Mouse (Mus musculus) heart, embryonic 13.5 days (tissue): ENCODE measurements around the gene Zfp982. TPM values are rescaled to one million over a fixed set of nuclear protein-coding genes. Genes with fewer than 3 reads are reported as not detected.
"Not testable (repeated sequence)": the region's sequence is repeated elsewhere in the genome, so short reads cannot be mapped to it uniquely, and the experiment has no call there.

Experiments used
- ATAC-seq: fragments of 200-750 bp; cut with Nextera tagmentation; 2 replicates; pipeline ENCODE4 v1.8.0; 2017; ENCODE audit warnings: moderate TSS enrichment; ENCODE audit not compliant: insufficient number of reproducible peaks, low FRiP score, low TSS enrichment; ENCODE audit errors: extremely low read depth
- H3K27ac ChIP-seq: fragments of 300-500 bp; sonication (generic); replicated peaks from 2 replicates; pipeline ENCODE4 v1.5.1; 2015; ENCODE audit warnings: moderate library complexity, mild to moderate bottlenecking, inconsistent platforms
- H3K27me3 ChIP-seq: fragments of 300-500 bp; sonication (generic); replicated peaks from 2 replicates; pipeline ENCODE4 v1.6.1; 2015; ENCODE audit warnings: mild to moderate bottlenecking, inconsistent platforms
- H3K36me3 ChIP-seq: fragments of 300-500 bp; sonication (generic); 2 replicates; pipeline ENCODE4 v1.6.1; 2015; ENCODE audit warnings: mild to moderate bottlenecking, inconsistent platforms
- H3K4me1 ChIP-seq: fragments of 300-500 bp; sonication (generic); 2 replicates; pipeline ENCODE4 v1.6.1; 2015; ENCODE audit warnings: inconsistent platforms
- H3K4me2 ChIP-seq: fragments of 300-500 bp; sonication (generic); 2 replicates; pipeline ENCODE4 v1.6.1; 2015; ENCODE audit warnings: inconsistent platforms, mild to moderate bottlenecking, moderate library complexity
- H3K4me3 ChIP-seq: fragments of 300-500 bp; sonication (generic); 2 replicates; pipeline ENCODE4 v1.5.1; 2015; ENCODE audit warnings: moderate library complexity, mild to moderate bottlenecking, inconsistent platforms
- H3K9ac ChIP-seq: fragments of 300-500 bp; sonication (generic); 2 replicates; pipeline ENCODE4 v1.6.1; 2015; ENCODE audit warnings: inconsistent platforms, mild to moderate bottlenecking, moderate library complexity
- H3K9me3 ChIP-seq: fragments of 300-500 bp; sonication (generic); 2 replicates; pipeline ENCODE4 v1.6.1; 2016; ENCODE audit warnings: inconsistent platforms
- WGBS: fragments of 180-500 bp; shearing (Covaris S2); methylation state at CpG from one replicate; pipeline ENCODE4 v1.1.7; 2015; ENCODE audit warnings: mixed read lengths; 5-methylcytosine and 5-hydroxymethylcytosine counted together
- polyA plus RNA-seq: library from polyadenylated mRNA; unstranded; fragments of >200 nt; fragmentation: Nextera tagmentation; extraction: Ambion mirVana; gene quantifications from 2 replicates; pipeline ENCODE4 v1.2.1, GENCODE M21; 2015

The Zfp982 gene
- polyA plus RNA-seq, 1 experiment from 2014 or later: 5.5 TPM

DNA sequence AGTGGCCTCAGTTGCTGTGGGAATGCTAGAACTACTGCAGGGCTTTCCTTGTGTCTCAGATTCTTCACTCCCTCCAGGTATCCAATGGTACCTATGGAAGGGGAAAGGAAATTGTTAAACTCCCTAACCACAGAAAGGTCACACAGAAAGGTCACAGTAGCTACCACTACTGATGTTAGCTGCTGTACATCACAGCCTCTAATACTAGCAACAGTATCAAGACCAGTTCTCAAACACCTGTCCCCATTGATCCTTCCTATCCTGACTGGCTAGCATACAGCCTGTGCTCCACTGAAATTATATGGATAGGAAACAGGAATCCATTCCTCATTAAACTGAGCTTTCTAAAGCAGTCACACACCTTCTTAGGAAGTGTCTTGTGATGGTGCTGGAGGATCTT, 27.9 kb downstream of the Zfp982 start:
- no peak for ATAC-seq
- no peaks in the 10 kb centered on the region for H3K4me1 ChIP-seq
- peaks cover 83% of the 10 kb centered on the region for H3K9me3 ChIP-seq
- no peak overlapping the region for H3K4me3 ChIP-seq
- H3K27me3 ChIP-seq: no peaks in the 10 kb centered on the region
- no peak overlapping the region for H3K27ac ChIP-seq
- H3K9ac ChIP-seq: no peak overlapping the region
- H3K4me2 ChIP-seq: no peak overlapping the region
- peaks cover 15% of the 10 kb centered on the region; the same call in 1 of the 2 replicates for H3K36me3 ChIP-seq

DNA sequence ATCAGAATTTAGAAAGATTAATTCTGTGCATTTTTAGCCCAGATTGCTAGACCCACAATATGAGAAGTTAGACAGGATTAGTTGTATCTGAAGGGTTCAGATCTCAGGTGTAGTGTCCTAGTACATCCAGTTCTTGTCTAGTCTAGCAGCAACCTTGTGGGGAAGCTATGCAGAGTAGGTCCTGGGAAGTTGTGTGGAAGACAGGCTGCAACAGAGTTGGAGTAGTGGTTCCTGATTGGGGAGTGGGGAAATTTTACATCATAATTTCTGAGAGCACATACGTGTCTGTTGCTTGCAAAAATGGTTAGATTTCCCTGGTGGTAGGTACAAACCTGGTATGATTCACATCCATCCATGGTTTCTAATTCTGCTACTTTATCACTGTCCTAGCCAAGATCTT, 32.9 kb downstream of the Zfp982 start:
- H3K27me3 ChIP-seq: no peaks in the 10 kb centered on the region
- no peaks in the 10 kb centered on the region for H3K36me3 ChIP-seq
- peaks cover 78% of the 10 kb centered on the region for H3K9me3 ChIP-seq
- WGBS: 65% methylated on average over 1 of the region's 1 CpGs
- no peaks in the 10 kb centered on the region for H3K4me1 ChIP-seq
- no peak overlapping the region for H3K27ac ChIP-seq
- no peak overlapping the region for H3K9ac ChIP-seq
- no peak overlapping the region for H3K4me2 ChIP-seq
- no peak for ATAC-seq
- no peak overlapping the region for H3K4me3 ChIP-seq

DNA sequence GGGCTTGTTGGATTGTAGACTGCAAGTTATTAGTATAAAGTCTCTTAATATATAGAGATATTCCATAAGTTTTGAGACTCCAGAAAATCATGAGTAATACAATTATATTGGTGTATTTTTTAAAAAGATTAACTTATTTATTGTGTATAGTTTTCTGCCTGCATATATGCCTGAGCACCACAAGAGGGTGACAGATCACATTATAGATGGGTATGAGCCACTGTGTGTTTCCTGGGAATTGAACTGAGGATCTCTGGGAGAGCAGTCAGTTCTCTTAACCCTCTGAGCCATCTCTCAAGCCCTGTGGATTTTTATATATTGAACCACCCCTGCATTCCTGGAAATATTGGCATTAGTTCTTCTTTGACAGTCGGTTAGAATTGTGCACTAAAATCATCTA, 38.1 kb downstream of the Zfp982 start:
- Histone ChIP-seq H3K4me2 (no peak overlapping the region), H3K4me3 (no peak overlapping the region), H3K27ac (no peak overlapping the region), H3K4me1 (no peaks in the 10 kb centered on the region), H3K9me3 (peaks cover 57% of the 10 kb centered on the region), H3K9ac (no peak overlapping the region), H3K27me3 (no peaks in the 10 kb centered on the region), H3K36me3 (no peaks in the 10 kb centered on the region)
- ATAC-seq: no peak
- WGBS: 64% methylated on average over 1 of the region's 1 CpGs

DNA sequence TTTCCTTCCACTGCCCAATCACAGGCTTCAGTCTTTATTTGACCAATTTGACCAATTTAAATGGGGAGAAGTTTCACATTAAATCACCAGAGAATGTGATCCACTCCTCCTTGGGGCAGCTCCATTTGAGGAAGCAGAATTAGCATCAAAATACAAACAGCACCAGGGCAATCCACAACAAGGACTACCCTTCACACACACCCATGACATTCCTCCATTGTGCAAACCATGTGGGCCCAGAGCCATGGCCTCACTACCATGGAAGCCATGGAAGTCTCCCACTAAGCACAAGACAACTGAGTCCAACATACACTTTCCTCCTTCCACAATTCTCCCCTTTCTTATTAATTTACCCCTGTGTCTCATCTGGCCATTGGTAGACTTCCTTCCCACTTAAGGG, 43.7 kb downstream of the Zfp982 start:
- not testable (repeated sequence) for H3K4me3 ChIP-seq, H3K4me2 ChIP-seq, H3K27ac ChIP-seq, ATAC-seq, H3K27me3 ChIP-seq, H3K9ac ChIP-seq, H3K4me1 ChIP-seq, H3K36me3 ChIP-seq
- H3K9me3 ChIP-seq: peaks cover 57% of the 10 kb centered on the region

DNA sequence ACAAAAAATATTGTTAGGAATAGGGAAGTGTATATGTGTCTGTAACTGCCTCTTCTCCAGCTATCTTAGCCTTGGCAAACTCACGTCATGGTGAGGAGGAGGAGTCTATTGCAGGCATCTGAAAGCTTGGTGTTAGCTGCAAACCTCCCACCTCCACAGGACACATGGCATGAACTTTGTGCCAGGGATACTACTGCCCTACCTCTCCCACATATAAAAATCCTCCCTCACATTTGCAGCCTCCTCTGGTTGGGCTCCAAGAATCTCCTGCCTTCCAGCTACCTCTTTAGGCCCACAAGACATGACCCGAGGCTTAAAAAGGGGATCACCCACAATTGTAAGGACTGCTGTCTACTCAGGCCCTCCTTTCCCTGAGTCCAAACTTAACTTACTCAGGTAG, 45.5 kb downstream of the Zfp982 start:
- no peaks in the 10 kb centered on the region for H3K4me1 ChIP-seq
- H3K27me3 ChIP-seq: no peaks in the 10 kb centered on the region
- H3K9me3 ChIP-seq: peaks cover 52% of the 10 kb centered on the region
- H3K27ac ChIP-seq: no peak overlapping the region
- no peaks in the 10 kb centered on the region for H3K36me3 ChIP-seq
- no peak; the same call in 1 of the 2 replicates for ATAC-seq
- H3K9ac ChIP-seq: no peak overlapping the region
- 68% methylated on average over 2 of the region's 2 CpGs for WGBS
- no peak overlapping the region for H3K4me2 ChIP-seq
- no peak overlapping the region for H3K4me3 ChIP-seq

DNA sequence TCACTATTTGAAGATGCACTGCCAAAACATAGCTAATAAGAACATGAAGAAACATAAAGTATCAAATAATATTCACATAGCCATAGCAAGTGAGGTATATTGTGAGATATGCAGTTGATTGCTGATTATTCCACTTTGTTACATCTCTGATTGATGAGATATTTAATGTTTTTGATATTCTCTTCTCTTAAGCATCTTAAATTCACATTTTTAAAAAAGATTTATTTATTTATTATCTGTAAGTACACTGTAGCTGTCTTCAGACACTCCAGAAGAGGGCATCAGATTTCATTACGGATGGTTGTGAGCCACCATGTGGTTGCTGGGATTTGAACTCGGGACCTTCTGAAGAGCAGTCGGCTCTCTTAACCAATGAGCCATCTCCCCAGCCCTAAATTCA, 47.7 kb downstream of the Zfp982 start, which contains the start of gene Gm16503:
Gm16503 (plus strand) TSS at position 301 of the 400 bp plus-strand sequence.
- H3K9ac ChIP-seq, H3K27me3 ChIP-seq, H3K27ac ChIP-seq, H3K4me2 ChIP-seq, H3K36me3 ChIP-seq, H3K4me1 ChIP-seq, H3K4me3 ChIP-seq, ATAC-seq: not testable (repeated sequence)
- peaks cover 60% of the 10 kb centered on the region for H3K9me3 ChIP-seq
- 70% methylated on average over 3 of the region's 3 CpGs for WGBS

DNA sequence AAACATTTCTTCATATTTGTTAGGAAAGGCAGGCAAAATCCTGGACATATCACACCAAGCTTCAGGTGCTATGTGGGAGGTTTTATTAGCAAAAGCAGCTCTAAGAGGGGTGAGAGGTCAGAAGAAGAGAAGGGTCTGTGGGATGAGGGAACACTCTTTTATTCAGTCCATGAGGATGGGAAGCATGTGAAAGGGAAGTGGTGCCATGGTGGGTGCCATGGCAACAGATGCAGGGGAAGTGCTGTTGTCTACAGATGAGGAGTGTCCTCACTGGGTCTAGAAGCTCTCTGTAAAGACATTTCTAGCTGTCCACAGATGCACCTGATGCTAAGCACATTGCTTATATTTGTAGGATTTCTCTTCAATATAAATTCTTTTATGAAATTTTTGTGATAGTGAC, 48.9 kb downstream of the Zfp982 start:
- H3K36me3 ChIP-seq: no peaks in the 10 kb centered on the region
- H3K4me3 ChIP-seq: no peak overlapping the region
- ATAC-seq: no peak
- H3K4me2 ChIP-seq: no peak overlapping the region
- H3K9me3 ChIP-seq: peaks cover 49% of the 10 kb centered on the region
- H3K27ac ChIP-seq: no peak overlapping the region
- H3K27me3 ChIP-seq: no peaks in the 10 kb centered on the region
- H3K4me1 ChIP-seq: no peaks in the 10 kb centered on the region
- no peak overlapping the region for H3K9ac ChIP-seq

DNA sequence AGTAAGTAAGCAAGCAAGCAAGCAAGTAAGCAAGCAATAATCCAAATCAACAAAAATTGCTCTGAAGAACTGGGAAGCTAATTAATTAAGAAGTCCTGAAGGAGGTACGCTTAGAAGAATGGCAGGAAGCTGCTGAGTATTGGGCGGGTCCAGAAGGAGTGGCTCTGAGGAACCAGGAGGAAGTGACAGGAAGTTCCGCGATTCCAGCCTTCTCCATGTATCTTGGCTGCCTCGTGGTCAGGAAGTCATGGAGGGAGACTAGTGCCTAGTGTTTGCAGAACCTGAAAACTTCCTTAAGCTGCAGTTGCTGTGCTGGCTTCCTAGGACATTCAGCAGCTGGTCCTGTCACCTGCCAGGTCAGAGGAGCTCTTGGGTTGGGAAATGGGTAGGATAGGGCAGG, 60.9 kb downstream of the Zfp982 start, which contains the start of gene Zfp985:
Zfp985 (plus strand) TSS at position 207 of the 400 bp plus-strand sequence.
- not testable (repeated sequence) for H3K4me2 ChIP-seq, H3K27me3 ChIP-seq, H3K9ac ChIP-seq, H3K27ac ChIP-seq, H3K4me1 ChIP-seq, H3K4me3 ChIP-seq, ATAC-seq, H3K36me3 ChIP-seq
- peaks cover 44% of the 10 kb centered on the region for H3K9me3 ChIP-seq
- 67% methylated on average over 5 of the region's 5 CpGs for WGBS

DNA sequence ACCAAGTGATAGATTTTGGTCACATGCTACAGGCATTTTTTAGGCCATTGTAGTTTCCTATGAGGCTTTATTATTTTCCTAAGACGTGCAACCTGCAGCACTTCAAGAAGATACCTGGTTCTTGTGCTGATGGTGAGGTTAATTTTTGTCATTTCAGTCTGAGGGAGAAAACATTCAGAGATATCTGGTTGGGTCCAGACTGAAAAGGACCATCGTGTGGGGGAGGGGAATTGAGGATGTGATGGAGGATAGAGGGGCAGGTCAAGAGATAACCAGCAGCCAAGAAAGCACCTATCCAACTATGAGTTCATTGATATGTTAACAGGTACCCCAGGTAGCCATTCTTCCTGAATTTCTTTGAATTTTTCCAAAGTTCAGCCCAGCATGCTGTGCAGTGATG, 62.1 kb downstream of the Zfp982 start:
- H3K4me2 ChIP-seq, H3K36me3 ChIP-seq, H3K27me3 ChIP-seq, H3K4me3 ChIP-seq, H3K4me1 ChIP-seq, H3K27ac ChIP-seq, H3K9ac ChIP-seq, ATAC-seq: not testable (repeated sequence)
- H3K9me3 ChIP-seq: peaks cover 48% of the 10 kb centered on the region
- WGBS: 49% methylated on average over 2 of the region's 2 CpGs

DNA sequence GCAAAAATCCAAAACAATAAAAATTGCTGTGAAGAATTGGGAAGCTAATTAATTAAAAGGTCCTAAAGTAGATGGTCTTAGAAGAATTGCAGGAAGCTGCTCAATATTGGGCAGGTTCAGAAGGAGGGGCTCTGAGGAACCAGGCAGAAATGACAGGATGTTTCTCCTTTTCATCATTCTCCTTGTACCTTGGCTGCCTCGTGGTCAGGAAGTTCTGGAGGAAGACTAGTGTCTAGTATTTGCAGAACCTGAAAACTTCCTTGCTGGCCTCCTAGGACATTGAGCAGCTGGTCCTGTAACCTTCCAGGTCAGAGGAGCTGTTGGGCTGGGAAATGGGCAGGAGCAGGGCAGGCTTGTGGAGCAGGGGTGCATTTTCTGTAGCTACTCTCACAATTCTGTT, 64.7 kb downstream of the Zfp982 start:
- 34% methylated on average over 1 of the region's 1 CpGs for WGBS
- not testable (repeated sequence) for ATAC-seq, H3K4me1 ChIP-seq, H3K27me3 ChIP-seq, H3K36me3 ChIP-seq, H3K27ac ChIP-seq, H3K9ac ChIP-seq, H3K4me3 ChIP-seq, H3K4me2 ChIP-seq
- H3K9me3 ChIP-seq: peaks cover 41% of the 10 kb centered on the region

DNA sequence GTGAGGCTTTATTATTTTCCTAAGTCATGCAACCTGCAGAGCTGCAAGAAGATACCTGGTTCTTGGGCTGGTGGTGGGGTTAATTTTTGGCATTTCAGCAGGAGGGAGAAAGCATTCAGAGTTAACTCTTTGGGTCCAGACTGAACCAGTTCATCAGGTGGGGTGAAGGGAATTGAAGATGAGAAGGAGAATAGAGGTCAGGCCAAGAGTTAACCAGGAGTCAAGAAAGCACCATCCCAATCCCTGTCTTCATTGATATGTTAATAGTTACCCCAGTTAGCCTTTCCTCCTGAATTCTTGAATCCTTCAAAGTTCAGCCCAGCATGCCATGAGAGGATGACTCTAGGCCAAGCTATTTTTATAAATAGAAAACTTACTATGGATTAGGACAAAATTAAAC, 65.8 kb downstream of the Zfp982 start:
- not testable (repeated sequence) for H3K4me1 ChIP-seq, H3K4me3 ChIP-seq, H3K9ac ChIP-seq, ATAC-seq, H3K4me2 ChIP-seq, H3K27ac ChIP-seq, H3K36me3 ChIP-seq, H3K27me3 ChIP-seq
- peaks cover 36% of the 10 kb centered on the region for H3K9me3 ChIP-seq

DNA sequence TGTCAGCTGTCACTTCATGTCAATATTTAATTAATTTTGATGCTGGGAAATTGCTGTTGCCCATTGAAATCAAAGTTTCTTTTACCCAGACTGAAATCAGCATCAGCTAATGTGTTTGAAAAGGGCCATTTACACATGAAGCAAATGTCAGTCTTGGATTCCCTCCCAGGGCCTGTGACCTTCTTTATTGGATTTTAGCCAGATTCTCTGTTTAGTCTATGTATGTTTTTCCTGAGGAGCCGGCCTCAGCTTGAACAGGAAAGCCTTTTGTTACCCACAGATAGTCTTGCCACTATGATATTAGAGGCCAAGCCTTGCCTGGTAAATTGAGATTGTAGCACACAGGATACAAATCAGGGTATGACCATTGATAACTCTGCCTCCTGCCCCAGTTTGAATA, 66.9 kb downstream of the Zfp982 start:
- not testable (repeated sequence) for H3K4me3 ChIP-seq, H3K27ac ChIP-seq, H3K9ac ChIP-seq, H3K4me1 ChIP-seq, ATAC-seq, H3K4me2 ChIP-seq, H3K36me3 ChIP-seq, H3K27me3 ChIP-seq
- H3K9me3 ChIP-seq: peaks cover 29% of the 10 kb centered on the region; the same call in 1 of the 2 replicates
- 35% methylated on average over 1 of the region's 1 CpGs for WGBS
